Mouse (Mus musculus): ENCODE data around the gene Fhod1. TPM values are rescaled to one million over a fixed set of nuclear protein-coding genes. Genes with fewer than 3 reads are reported as not detected.

The Fhod1 gene
- total and polyA plus RNA-seq, 2 experiments from 2014 or later: 0.72 to 6.9 TPM

- Histone ChIP-seq H3K4me1 (ENCODE audit: control insufficient read depth, insufficient read depth) (peaks cover 34% of the 10 kb centered on the region), H3K36me3 (replicated peaks; ENCODE audit: control insufficient read depth, insufficient read depth, low read length) (no peaks in the 10 kb centered on the region), H3K9me3 (replicated peaks; ENCODE audit: control insufficient read depth, low read length) (no peaks in the 10 kb centered on the region), H3K9ac (replicated peaks; ENCODE audit: low read depth, low read length) (peak within 1 kb of the TSS; percentile 67), H3K4me3 (ENCODE audit: low read depth, low read length) (peak within 1 kb of the TSS; percentile 79), H3K27me3 (ENCODE audit: control insufficient read depth, insufficient read depth, low read length) (no peaks in the 10 kb centered on the region), H3K4me2 (ENCODE audit: low read depth, low read length) (peak within 1 kb of the TSS; percentile 95), H3K27ac (ENCODE audit: low read depth) (peak within 1 kb of the TSS; percentile 76)
- ATAC-seq (ENCODE audit: insufficient read depth, low read depth): no peak
- WGBS: under 1% methylated on average over 34 of the region's 34 CpGs
- no peak for DNase-seq (ENCODE audit: low spot score)
- no peak for TF ChIP-seq CTCF (IDR thresholded peaks at IDR 0.05; ENCODE audit: low read depth)
- no peak for TF ChIP-seq EP300 (IDR thresholded peaks at IDR 0.05; ENCODE audit: low read depth)
Observed at GRCm38 (mm10) chr8:105348450-105349095, 820 bp upstream of the Fhod1 start, which contains the start of gene Slc9a5. TSS of gene Slc9a5 (plus strand) at chr8:105348843.

GRCm38 (mm10) chr8:105346611-105347427 lies 934 bp downstream of the Fhod1 start:
- H3K9me3 ChIP-seq (replicated peaks; ENCODE audit: control insufficient read depth, low read length): no peaks in the 10 kb centered on the region

GRCm38 (mm10) chr8:105345061-105345975 lies 2.4 kb downstream of the Fhod1 start:
- TF ChIP-seq CTCF (IDR thresholded peaks at IDR 0.05; ENCODE audit: low read depth) (no peak), EP300 (IDR thresholded peaks at IDR 0.05; ENCODE audit: low read depth) (no peak)
- DNase-seq (ENCODE audit: low spot score): no peak
- Histone ChIP-seq H3K4me3 (ENCODE audit: low read depth, low read length) (no peak overlapping the region), H3K27me3 (ENCODE audit: control insufficient read depth, insufficient read depth, low read length) (no peaks in the 10 kb centered on the region), H3K4me1 (ENCODE audit: control insufficient read depth, insufficient read depth) (peaks cover 47% of the 10 kb centered on the region), H3K27ac (ENCODE audit: low read depth) (peak overlapping the region; percentile 58), H3K4me2 (ENCODE audit: low read depth, low read length) (peak overlapping the region; percentile 95), H3K9me3 (replicated peaks; ENCODE audit: control insufficient read depth, low read length) (no peaks in the 10 kb centered on the region), H3K9ac (replicated peaks; ENCODE audit: low read depth, low read length) (no peak overlapping the region; the same call in 1 of the 2 replicates), H3K36me3 (replicated peaks; ENCODE audit: control insufficient read depth, insufficient read depth, low read length) (no peaks in the 10 kb centered on the region)
- ATAC-seq (ENCODE audit: insufficient read depth, low read depth): no peak
- 29% methylated on average over 7 of the region's 7 CpGs for WGBS

More at GRCm38 (mm10) chr8:105346611-105347427, 934 bp downstream of the Fhod1 start:
- H3K4me1 ChIP-seq (ENCODE audit: control insufficient read depth, insufficient read depth): peaks cover 34% of the 10 kb centered on the region
- peak overlapping the region; percentile 79 for H3K4me3 ChIP-seq (ENCODE audit: low read depth, low read length)
- TF ChIP-seq EP300 (IDR thresholded peaks at IDR 0.05; ENCODE audit: low read depth) (no peak), CTCF (IDR thresholded peaks at IDR 0.05; ENCODE audit: low read depth) (0 out of 2 replicates have a peak, but pooled peaks have one; percentile 0)
- 1% methylated on average over 34 of the region's 34 CpGs for WGBS
- peak; percentile 64 for ATAC-seq (ENCODE audit: insufficient read depth, low read depth)
- no peaks in the 10 kb centered on the region for H3K36me3 ChIP-seq (replicated peaks; ENCODE audit: control insufficient read depth, insufficient read depth, low read length)
- H3K27me3 ChIP-seq (ENCODE audit: control insufficient read depth, insufficient read depth, low read length): no peaks in the 10 kb centered on the region
- peak; percentile 71 for DNase-seq (ENCODE audit: low spot score)
- H3K4me2 ChIP-seq (ENCODE audit: low read depth, low read length): peak overlapping the region; percentile 95
- peak overlapping the region; percentile 67 for H3K9ac ChIP-seq (replicated peaks; ENCODE audit: low read depth, low read length)
- peak overlapping the region; percentile 76 for H3K27ac ChIP-seq (ENCODE audit: low read depth)

- no peak for ATAC-seq (ENCODE audit: insufficient read depth, low read depth)
- H3K27ac ChIP-seq (ENCODE audit: low read depth): no peak overlapping the region
Observed at GRCm38 (mm10) chr8:105343791-105344574, 3.8 kb downstream of the Fhod1 start.

More at GRCm38 (mm10) chr8:105343791-105344574, 3.8 kb downstream of the Fhod1 start:
- Histone ChIP-seq H3K9ac (replicated peaks; ENCODE audit: low read depth, low read length) (no peak overlapping the region), H3K9me3 (replicated peaks; ENCODE audit: control insufficient read depth, low read length) (no peaks in the 10 kb centered on the region), H3K4me2 (ENCODE audit: low read depth, low read length) (no peak overlapping the region), H3K27me3 (ENCODE audit: control insufficient read depth, insufficient read depth, low read length) (no peaks in the 10 kb centered on the region), H3K36me3 (replicated peaks; ENCODE audit: control insufficient read depth, insufficient read depth, low read length) (no peaks in the 10 kb centered on the region), H3K4me3 (ENCODE audit: low read depth, low read length) (no peak overlapping the region), H3K4me1 (ENCODE audit: control insufficient read depth, insufficient read depth) (peaks cover 52% of the 10 kb centered on the region)
- no peak for TF ChIP-seq CTCF (IDR thresholded peaks at IDR 0.05; ENCODE audit: low read depth)
- no peak for TF ChIP-seq EP300 (IDR thresholded peaks at IDR 0.05; ENCODE audit: low read depth)
- DNase-seq (ENCODE audit: low spot score): no peak
- WGBS: 44% methylated on average over 8 of the region's 8 CpGs
